Mouse (Mus musculus) megakaryocyte, adult 5-6 weeks (primary cell): ENCODE data around the gene Atg101. TPM values are rescaled to one million over a fixed set of nuclear protein-coding genes. Genes with fewer than 3 reads are reported as not detected.
"Not testable (repeated sequence)": the region's sequence is repeated elsewhere in the genome, so short reads cannot be mapped to it uniquely, and the experiment has no call there.

ENCODE experiments used
- ATAC-seq: 2 replicates; pipeline ENCODE4 v1.8.0; 2016; ENCODE audit warnings: mild to moderate bottlenecking, inconsistent platforms; ENCODE audit not compliant: poor library complexity, severe bottlenecking
- total RNA-seq, 2 experiments: library from RNA; stranded (forward) in 1 of 2; stranded (reverse) in 1 of 2; fragments of 153-499, 151-499 nt in 1 of 2; fragments of 221-1000, 200-1000 nt in 1 of 2; gene quantifications; 2 replicates each; pipeline versions ENCODE4 v1.2.3 to v1.2.4; 2015 to 2017

The Atg101 gene
- total RNA-seq, 2 experiments from 2014 or later = 8.2 to 53.3 TPM

DNA sequence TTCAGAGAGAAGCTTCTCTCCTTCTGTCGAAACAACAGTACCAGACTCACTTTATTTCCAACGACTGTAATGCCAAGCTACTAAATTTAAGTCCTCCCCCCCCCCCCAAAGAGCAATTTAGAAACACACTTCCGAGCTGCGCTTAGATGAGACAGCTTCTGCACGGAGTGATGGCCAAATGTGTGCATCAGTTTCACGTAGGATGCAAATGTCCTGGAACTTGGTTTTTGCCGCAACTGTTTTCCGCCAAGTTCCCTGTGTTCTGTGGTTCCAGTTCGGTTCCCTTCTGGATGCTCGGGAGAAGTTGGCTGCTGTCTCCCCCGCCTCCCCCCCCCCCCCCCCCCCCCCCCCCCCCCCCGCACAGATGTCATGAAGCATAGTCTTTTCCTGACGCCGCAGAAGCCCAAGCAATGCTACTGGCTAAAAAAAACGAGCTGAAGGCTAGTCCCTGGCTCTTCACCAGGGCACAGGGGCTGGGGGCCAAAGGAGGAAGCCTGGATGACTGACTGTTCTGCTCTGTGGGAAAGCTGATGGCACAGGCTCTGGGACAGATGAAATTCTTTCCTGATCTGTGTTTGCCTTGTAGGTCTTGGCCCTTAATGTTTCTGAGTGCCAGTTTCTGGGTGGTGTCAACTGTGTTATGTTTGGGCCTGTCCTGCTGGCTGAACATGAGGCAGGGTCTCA lies 27.2 kb downstream of the Atg101 start:
- no peak for ATAC-seq

DNA sequence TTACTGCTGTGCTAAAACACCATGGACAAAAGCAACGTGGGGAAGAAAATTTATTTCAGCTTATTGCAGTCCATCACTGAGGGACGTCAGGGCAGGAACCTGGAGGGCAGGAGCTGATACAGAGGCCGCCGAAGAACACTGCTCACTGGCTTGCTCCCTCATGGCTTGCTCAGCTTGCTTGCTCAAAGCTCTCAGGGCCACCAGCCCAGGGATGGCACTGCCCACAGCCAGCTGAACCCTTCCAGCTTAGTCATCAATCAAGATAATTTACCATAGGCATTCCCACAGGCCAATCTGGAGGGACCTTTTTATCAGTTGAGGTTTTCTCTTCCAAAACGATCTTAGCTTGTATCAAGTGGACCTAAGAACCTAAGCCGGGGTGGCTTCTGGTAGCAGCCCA lies 27.9 kb downstream of the Atg101 start:
- no peak for ATAC-seq

DNA sequence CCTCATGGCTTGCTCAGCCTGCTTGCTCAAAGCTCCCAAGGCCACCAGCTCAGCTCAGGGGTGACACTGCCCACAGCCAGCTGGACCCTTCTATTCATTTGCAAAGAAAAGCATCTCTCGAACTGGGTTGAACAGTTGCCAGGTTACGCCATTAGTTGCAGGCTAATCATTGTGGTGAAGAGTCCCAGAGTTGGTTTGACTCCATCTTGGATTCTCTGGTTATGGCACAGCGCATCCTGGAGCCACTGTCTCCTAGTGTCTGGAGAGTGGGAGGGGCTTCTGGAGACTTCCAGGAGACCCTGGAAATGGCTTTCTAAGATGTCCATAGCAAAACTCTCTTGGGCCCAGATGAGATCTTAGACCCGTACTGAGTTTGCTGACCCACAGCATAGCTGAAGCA lies 31.3 kb downstream of the Atg101 start:
- ATAC-seq = no peak

DNA sequence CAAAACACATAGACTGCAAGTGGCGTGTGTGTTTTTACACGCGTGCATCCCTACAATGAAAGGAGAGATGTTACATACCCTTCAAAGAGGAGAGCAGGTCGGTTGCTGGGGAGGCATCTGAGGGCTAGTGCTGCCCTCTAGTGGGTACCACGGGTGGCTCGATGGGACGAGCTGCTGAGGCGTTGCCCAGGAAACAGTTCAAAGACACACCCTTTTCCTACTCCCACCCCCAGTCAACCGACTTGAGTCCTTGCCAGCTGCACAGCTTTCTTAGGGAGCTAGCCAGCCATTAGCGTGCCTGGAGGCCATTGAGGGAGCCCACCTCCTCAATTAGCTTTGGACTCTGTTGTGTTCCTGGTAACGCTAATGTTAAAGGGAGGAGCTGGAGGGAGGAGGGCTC lies 31.8 kb downstream of the Atg101 start:
- ATAC-seq = peak; percentile 83

DNA sequence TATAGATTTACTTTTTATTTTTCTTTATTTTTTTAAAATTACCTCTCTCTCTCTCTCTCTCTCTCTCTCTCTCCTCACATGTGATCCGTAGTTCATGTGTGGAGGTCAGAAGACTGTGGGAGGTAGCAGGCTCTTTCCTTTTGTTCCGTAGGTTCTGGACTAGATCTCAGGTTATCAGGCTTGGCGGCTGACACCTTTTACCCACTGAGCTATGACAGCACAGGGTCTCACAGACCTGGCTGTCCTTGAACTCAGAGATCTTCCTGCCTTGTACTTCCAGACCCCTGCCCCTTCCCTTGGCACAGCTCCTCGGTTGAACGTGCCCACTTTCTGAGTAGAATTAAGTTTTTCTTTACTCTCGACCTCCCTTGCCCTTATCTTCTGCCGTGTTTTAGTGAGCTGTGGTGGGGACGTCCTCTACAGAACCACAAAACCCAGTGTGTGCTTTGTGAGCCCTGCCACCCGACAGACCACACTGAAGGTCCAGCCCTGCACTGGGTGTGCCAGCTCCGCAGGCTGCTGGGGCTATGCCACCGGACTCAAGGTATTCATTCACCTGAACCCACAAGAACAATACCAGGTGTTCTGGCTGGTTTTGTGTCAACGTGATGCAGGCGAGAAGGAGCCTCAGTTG lies 32.3 kb downstream of the Atg101 start:
- no peak for ATAC-seq

DNA sequence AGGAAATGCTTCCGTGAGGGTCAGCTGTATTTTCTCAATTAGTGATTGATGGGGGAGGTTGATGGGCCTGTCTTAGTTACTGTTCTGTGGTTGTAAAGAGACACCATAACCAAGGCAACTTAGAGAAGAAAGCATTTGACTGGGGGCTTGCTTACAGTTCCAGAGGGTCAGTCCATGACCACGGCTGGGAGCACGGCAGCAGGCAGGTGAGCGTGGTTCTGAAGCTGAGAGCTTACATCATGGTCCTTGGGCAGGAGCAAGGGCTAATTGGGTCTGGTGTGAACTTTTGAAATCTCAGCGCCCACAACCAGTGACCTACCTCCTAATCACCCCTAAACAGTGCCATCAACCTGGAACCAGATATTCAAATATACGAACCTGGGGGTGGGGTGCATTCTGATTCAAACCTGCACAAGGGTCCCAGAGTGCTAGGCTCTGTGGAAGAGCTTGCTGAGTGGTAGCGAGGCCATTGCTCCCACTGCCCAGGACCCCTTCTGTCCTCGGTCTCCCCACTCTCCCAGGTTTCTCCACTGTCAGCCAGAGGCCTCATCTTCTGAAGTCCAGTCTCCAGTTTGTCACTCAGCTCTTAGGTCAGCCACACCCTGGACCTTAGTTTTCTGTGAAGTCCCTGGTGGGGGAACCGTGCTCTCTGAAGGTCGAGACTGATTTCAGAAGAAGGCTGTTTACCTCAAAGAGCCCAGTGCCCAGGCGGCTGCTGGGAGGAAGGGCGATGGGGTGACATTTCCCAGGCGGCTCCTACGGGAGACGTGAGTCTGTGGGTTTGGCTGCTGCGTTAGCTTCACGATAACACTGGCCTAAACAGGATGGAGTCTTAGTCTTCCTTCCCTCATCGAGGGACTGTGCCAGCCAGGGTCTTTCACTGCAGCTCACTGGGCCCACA lies 33.1 kb downstream of the Atg101 start:
- ATAC-seq = no peak

DNA sequence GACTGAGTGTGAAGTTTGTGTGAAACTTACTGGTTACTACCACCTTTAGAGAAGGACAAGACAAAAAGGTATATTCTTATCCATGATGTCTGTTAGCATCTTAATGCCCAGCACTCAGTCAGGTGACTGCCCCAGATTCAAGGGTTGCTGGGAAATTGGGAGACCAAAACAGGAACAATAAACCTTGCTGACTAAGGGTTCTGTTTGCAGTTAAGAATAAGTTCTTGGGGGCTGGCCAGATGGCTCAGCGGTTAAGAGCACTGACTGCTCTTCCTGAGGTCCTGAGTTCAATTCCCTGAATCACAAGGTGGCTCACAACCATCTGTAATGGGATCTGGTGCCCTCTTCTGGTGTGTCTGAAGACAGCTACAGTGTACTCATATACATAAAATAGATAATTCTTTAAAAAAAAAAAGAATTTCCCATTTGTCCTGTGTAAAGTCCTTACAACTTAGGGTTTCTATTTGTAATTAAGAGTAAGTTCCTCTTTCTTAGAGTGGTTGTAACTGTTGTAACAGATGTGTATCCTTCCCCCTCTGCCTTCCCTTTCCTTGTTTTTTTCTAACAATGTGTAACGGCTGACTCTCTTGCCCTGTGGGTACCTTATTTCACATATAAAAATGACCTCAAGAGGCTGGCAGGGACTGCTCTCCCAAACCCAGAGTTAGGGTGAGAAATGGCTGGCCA lies 33.9 kb downstream of the Atg101 start:
- peak; percentile 51 for ATAC-seq

DNA sequence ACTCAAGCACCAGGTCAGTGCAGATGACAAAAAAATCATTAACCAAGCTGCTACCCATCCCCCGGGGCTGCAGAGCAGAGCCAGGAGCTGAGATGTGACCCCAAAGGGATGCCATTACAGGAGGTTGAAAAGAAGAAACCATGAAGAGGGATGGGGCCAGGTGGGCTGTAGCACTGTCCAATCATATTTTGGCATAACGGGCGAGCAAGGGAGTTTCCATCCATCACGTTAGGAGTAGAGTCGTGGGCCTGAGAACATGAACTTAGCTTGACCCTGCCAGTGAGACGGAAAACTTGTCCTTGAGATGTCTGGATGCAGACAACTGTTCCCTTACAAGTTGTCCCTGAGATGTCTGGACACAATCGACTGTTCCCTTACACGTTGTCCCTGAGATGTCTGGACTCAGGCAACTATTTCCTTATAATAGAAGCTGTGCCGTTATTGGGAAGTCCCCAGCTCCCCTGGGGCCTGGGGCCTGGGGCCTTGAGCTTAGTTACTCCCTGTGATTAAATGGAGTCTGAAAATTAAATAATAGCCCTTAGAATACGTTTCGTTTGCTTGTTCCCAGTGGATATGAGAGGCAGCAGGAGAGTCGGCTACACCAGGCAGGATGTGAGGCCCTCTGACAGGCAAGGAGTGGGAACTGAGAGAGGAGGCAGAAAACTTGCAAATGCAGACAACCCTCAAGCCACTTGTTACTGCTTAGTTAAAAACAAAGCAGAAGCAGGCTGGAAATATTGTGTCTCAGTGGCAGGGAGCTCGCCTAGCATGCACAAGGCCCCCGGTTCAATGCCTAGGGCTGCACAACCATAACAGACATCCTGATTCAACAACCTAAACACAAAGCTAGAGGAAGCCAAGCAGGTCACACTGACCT lies 35.1 kb downstream of the Atg101 start:
- ATAC-seq = no peak

DNA sequence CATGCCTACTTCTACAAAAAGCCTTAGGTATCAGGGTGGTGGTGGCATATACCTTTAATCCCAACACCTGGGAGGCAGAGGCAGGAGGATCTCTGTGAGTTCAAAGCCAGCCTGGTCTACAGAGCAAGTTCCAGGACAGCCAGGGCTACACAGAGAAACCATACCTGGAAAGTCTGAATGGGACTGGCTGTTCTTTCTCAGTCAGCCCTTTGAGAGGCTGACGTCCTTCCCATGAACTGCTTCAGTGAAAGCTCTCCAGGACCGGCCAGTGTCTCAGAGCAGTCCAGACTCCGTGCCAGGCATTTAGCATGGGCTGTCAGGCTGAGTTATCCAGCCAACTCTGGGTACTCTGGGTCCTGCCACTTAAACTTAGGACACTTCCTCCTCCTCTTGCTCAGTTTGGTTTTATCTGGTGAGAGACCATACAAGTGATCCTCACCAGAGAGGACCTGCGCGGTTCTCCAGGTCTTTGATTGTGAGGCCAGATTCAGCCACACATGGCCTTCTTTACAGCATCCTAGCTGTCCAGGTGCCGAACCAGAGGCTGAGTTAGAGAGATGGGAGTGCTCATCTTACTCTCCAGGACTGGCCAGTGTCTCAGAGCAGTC lies 36.0 kb downstream of the Atg101 start:
- ATAC-seq = no peak

DNA sequence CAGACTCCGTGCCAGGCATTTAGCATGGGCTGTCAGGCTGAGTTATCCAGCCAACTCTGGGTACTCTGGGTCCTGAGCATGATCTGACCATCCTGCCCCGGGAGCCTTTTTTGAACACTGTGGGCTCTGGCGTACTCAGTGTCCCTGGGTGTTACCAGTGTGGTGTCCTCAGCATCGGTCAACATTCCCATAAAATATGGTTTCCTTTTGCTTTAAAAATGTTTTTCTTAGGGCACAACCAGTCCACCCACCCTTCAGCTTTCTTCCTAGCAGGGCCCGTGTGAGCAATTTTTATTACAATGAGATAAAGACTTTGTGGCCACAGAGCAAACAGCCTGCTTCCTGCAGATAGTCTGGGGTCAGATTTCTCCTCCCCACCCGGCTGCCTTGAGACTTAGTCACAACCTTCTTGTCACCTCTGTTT lies 36.6 kb downstream of the Atg101 start:
- no peak for ATAC-seq

DNA sequence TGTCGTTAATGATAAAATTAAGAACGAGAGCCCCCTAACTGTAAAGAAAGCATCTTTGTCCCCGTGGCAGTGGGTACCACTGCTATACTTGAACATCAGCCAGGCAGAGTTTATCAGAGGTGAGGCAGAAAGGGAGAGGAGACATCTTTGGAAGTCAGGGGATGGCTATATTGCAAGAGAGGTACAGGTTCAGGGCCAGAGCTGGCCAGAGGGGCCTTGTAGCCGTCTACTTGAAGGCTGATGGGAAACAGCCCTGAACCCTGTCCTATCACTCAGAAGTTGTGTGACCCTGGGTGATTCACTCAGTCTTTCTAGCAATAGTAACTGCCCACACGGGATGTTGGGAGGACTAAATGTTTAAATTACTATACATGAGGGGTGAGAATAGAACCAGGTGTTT lies 37.1 kb downstream of the Atg101 start:
- no peak for ATAC-seq

DNA sequence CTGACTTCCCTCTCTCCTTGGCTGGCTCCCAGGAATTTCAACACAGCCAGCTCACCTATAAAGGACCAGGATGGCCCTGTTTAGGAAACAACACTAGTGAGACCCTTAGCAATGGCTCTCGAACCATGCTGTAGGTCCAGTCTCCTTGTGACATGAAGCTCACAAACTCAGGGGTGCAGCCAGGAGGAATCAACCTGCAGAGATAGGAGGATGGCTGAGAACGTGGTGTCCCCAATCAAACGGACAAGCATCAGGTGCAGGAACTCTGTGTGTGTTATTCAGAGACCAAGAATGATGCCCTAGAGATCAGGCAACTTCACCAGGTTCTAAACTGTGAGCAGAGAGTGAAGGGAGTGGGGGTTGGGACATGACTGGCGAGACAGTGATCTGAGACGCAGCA lies 38.0 kb downstream of the Atg101 start:
- no peak for ATAC-seq

DNA sequence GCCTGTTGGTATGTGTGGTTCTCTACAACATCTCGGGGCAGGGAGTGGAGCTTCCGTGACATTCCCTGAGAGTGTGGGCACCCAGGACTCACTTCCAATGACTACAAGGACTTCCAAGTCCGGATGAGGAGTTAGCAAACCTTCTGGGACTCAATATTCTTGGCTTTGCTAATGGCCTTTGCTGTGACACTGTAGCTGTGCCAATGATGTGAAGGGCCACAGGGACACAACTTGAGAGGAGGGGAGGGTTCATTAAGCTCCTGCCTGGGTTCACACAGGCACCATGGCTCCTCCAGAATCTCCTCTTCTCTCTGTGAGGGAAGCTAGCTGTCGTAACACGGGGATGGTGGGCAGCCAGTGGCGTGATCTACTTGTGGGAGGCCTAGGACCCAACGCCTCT lies 38.6 kb downstream of the Atg101 start:
- no peak for ATAC-seq

DNA sequence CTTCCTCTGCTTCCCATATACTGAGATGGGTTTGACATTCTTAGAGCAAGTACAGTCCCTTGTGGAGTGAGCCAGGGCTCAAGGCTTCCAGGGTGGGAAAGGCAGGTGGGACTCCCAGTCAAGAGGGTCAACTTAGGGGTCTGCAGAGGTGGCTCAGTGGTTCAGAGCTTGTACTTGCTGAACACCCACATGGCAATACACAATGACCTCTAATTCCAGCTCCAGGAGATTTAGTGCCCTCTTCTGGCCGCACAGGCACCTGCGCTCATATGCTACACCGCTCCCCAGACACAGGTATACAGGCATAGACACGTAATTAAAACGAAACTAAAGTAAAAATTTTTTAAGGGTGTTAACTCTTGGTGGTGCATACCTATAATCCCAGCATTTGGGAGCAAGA lies 39.4 kb downstream of the Atg101 start:
- ATAC-seq = no peak

DNA sequence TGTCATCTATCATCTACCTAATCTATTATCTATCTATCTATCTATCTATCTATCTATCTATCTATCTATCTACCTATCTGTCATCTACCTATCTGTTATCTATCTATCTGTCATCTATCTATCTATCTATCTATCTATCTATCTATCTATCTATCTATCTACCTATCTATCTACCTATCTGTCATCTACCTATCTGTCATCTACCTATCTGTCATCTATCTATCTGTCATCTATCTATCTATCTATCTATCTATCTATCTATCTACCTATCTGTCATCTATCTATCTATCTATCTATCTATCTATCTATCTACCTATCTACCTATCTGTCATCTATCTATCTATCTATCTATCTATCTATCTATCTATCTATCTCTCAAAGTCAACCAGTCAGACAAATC lies 40.3 kb downstream of the Atg101 start:
- ATAC-seq = not testable (repeated sequence)

DNA sequence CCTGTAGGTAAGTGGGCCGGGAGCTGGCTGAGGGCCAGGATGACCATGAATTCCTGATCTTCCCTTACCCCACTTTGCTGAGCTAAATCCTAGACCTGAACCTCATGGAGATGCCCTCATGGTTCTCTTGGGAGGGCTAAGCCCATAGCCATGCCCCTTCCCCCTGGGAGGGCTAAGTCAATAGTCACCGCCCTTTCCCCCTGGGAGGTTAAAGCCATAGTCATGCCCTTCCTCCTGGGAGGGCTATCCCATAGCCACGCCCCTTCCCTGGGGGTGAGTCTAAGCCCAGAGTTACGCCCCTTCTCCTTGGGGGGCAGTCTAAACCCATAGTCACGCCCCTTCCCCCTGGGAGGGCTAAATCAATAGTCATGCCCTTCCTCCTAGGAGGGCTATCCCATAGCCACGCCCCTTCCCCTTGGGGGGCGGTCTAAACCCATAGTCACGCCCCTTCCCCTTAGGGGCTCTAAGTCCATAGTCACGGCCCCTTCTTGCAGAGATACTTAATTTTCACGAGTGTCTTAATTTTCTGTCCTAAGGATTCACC lies 42.0 kb downstream of the Atg101 start:
- no peak for ATAC-seq

DNA sequence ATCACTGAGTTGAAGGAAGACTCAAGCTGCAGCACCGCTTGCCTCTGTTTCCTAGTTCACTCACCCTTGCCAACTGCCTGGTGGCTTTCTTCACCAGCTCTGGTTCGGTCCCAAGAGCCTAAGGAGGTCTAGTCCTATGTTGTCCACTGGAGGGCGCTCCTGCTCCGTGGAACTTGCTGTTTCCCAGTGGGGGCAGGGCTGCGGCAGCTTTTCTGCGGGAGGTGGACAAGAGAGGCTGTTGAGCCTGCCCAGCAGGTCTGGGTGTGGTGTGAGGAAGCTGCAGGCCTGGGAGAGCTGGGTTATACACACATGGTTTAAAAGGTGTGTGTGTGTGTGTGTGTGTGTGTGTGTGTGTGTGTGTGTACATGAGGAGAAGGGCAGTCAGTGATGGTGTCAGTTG lies 43.2 kb downstream of the Atg101 start:
- peak; percentile 94 for ATAC-seq

DNA sequence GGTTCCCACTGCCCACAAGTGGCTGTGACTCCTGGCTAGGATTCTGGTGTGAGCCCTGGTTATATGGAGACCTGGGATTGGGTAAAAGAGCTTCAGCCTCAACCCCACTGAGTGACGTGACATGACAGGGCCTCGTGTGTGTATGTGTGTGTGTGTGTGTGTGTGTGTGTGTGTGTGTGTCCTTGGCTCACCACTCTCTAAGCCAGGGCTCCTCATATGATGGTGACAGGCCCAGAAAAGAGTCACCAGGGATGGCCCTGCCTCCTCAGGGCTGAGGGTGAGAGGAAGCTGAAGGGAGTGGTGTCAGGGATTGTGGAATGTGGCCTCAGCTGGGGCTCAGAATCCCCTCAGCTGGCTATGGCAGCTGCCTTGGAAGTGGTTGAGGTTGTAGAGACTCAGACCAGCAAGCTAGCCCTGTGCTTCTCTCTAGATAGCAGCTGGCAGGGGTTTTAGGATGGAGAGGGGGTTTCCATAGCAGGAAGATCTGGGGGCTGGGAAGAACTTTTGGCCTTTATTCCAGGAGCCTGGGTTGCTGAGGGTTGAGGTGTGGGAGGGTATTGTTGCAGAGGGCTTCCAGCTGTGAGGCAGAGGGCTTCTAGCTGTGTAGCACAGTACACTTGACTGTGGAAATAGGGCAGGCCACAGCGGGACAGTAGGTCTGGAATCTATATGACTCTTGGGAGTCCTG lies 44.9 kb downstream of the Atg101 start:
- ATAC-seq = no peak

DNA sequence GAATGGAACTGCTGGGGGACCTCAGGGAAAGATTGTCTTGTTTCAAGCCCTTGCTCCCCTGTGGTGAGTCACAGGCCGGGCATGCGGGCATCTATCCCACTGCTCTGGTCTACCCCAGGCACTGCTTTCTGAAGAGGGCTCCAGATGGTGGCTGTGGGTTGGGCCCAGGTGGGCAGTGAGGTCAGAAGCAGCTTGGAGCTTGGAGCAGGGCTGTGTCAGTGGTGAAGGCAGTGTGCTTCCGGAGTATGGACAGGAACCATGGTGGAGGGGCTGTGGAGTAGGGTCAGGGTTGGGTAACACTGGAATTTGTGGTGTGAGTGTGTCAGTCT lies 45.5 kb downstream of the Atg101 start:
- ATAC-seq = no peak
